Mouse (Mus musculus): ENCODE measurements around the gene Vmn1r63. TPM values are rescaled to one million over a fixed set of nuclear protein-coding genes. Genes with fewer than 3 reads are reported as not detected.
"Not testable (repeated sequence)": the region's sequence is repeated elsewhere in the genome, so short reads cannot be mapped to it uniquely, and the experiment has no call there.

The Vmn1r63 gene
- total RNA-seq (2012; rRNA removed): not detected in 2 replicates

- H3K4me1 ChIP-seq (ENCODE audit: control insufficient read depth in 2 of 2, insufficient read depth in 2 of 2, low read length in 2 of 2, poor library complexity in 1 of 2); H3K36me3 ChIP-seq (ENCODE audit: control insufficient read depth, insufficient read depth, low read length, poor library complexity, severe bottlenecking); DNase-seq (ENCODE audit: low read depth, low spot score); in situ Hi-C loops (cut with MboI; ENCODE audit: low sequenced_read_pairs in 2 of 2, unreplicated experiment in 2 of 2); H3K9ac ChIP-seq (ENCODE audit: insufficient read depth, low read depth, low read length, poor library complexity, severe bottlenecking); H3K27ac ChIP-seq (ENCODE audit: insufficient read depth, low read depth, low read length, poor library complexity, severe bottlenecking); H3K4me3 ChIP-seq (ENCODE audit: insufficient read depth in 1 of 2, low read depth in 1 of 2, low read length in 2 of 2, poor library complexity in 1 of 2, severe bottlenecking in 1 of 2); H3K9me3 ChIP-seq (ENCODE audit: control insufficient read depth, insufficient read depth, low read depth, low read length): not testable (repeated sequence)
Measured at GRCm38 (mm10) chr7:5805345-5805744, at the start of gene Vmn1r63. TSS of gene Vmn1r63 (minus strand) at chr7:5805445.

Other genes starting within 250 kb of the Vmn1r63 start
- gene Vmn1r61, start 192.2 kb downstream of the Vmn1r63 start, total RNA-seq (2012; rRNA removed): not detected in 2 replicates
- not detected in 2 replicates for gene Vmn1r62, start 131.8 kb downstream of the Vmn1r63 start, total RNA-seq (2012; rRNA removed)
- not detected in 2 replicates for gene Vmn1r64, start 79.1 kb upstream of the Vmn1r63 start, total RNA-seq (2012; rRNA removed)
- gene Vmn1r65, start 205.6 kb upstream of the Vmn1r63 start, total RNA-seq (2012; rRNA removed): not detected in 2 replicates
- gene Nlrp4c, start 239.7 kb upstream of the Vmn1r63 start, total RNA-seq (2012; rRNA removed): 0.69 and 5.5 TPM in 2 replicates

Measured in ES-E14 (cell line).